Mouse (Mus musculus): Measurements from ENCODE around the gene Gm11758.
"Not testable (repeated sequence)": the region's sequence is repeated elsewhere in the genome, so short reads cannot be mapped to it uniquely, and the experiment has no call there.

Gene Gm11758

GRCm38 (mm10) chr4:73876166-73876565 is at the start of gene Gm11758:
Gm11758 (minus strand) TSS chr4:73876266.
- DNase-seq (ENCODE audit: inconsistent age in 2 of 2, low spot score in 1 of 2) = not testable (repeated sequence)

GRCm38 (mm10) chr4:73920660-73921059 is 44.6 kb upstream of the Gm11758 start, which contains the start of gene Gm11756:
Gm11756 (minus strand) TSS chr4:73920760.
- not testable (repeated sequence) for DNase-seq (ENCODE audit: inconsistent age in 2 of 2, low spot score in 1 of 2)

DNA sequence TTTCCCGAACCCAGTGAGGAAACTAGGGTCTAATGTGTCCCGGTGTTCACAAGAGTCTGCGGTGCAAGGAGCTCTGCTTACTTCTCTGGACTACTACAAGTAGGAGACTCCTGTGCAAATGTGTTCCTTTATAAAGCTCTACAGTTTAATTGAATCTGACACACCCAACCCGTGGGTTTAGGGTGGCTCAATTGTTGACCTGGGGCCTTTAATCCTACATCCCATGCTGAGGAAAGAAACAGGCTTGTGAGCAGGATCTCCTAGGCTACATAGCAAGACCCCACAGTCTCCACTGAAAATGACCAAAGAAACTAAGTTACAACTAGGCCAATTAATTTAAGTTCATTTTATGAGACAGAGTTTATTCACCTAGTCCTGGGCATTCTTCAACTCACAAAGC is 29.8 kb upstream of the Gm11758 start, which contains the start of gene Gm13871:
Gm13871 (minus strand) TSS at position 101 of the 400 bp plus-strand sequence.
- DNase-seq (ENCODE audit: inconsistent age in 2 of 2, low spot score in 1 of 2) = not testable (repeated sequence)

DNA sequence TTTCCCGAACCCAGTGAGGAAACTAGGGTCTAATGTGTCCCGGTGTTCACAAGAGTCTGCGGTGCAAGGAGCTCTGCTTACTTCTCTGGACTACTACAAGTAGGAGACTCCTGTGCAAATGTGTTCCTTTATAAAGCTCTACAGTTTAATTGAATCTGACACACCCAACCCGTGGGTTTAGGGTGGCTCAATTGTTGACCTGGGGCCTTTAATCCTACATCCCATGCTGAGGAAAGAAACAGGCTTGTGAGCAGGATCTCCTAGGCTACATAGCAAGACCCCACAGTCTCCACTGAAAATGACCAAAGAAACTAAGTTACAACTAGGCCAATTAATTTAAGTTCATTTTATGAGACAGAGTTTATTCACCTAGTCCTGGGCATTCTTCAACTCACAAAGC is 14.9 kb upstream of the Gm11758 start, which contains the start of gene Gm11757:
Gm11757 (minus strand) TSS at position 101 of the 400 bp plus-strand sequence.
- DNase-seq (ENCODE audit: inconsistent age in 2 of 2, low spot score in 1 of 2) = not testable (repeated sequence)

DNA sequence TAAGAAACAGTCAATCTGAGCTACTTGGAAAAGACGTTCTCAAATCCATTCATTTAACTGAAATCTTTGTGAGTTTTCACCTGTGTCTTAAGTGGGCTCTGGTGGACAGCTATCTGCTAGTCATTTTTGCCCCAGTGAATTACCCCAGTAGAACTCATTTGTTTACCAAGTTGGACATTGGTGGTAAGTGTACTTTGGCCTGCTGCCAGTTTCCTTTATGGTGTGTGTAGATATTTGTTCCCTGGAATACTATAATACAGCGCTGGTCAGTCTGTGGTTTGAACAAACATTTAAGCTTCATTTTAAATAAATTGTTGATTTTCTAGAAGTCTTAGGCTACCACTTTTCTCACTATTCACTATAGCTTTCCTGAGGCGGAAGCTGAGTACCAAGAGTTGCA is 49.5 kb downstream of the Gm11758 start:
- no peak for DNase-seq (ENCODE audit: inconsistent age in 2 of 2, low spot score in 1 of 2)

All from adrenal gland, adult (tissue).